Mouse (Mus musculus): ENCODE measurements around the gene Gpat3.

- TF ChIP-seq CTCF (IDR thresholded peaks at IDR 0.05; ENCODE audit: low read depth) (no peak), EP300 (IDR thresholded peaks at IDR 0.05; ENCODE audit: low read depth) (no peak)
Measured at GRCm38 (mm10) chr5:100909691-100910090, 64.2 kb downstream of the Gpat3 start.

Measured in heart, postnatal 0 days (tissue).